Mouse (Mus musculus) small intestine, adult 2 months (tissue): Measurements from ENCODE around the gene Tdrd3.

Experiments used
- CTCF ChIP-seq: fragments of 200-500 bp; IDR thresholded peaks from 2 replicates; pipeline ENCODE4 v1.5.1; 2012; ENCODE audit warnings: low read depth, mild to moderate bottlenecking, control low read depth, inconsistent platforms, low read length, moderate library complexity, mixed read lengths; ENCODE audit not compliant: insufficient replicate concordance, insufficient read length; ENCODE audit errors: extremely low read depth
- POLR2A ChIP-seq: fragments of 200-500 bp; IDR thresholded peaks from 2 replicates; pipeline ENCODE4 v1.6.1; 2012; ENCODE audit warnings: low read depth, mild to moderate bottlenecking, control low read depth, inconsistent platforms, low read length, moderate library complexity

DNA sequence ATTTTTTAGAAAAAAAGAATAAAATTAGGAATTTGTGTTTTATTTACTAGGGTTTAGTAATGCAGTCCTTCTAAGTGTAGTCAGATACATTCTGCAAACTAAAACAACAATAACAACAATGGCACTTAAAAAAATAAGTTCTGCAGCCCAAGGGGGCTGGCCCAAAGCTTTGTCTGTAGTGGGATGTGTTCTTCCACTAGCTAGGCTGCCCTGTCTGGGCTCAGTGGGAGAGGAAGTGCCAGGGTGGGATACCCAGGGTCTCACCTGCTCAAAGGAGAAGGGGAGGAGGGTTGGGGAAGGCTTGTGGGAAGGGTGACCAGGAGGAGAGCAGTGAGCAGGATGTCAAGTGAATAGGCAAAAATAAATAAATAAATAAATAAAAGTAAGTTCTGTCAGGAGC lies 48.2 kb downstream of the Tdrd3 start:
- no peak for TF ChIP-seq POLR2A
- no peak for TF ChIP-seq CTCF
